11 mouse cellular contexts compared by ENCODE assay signal in genomic region chr9:103357893-103358292, GRCm38 (mm10). TPM values are rescaled to one million over a fixed set of nuclear protein-coding genes. Genes with fewer than 3 reads are reported as not detected.
DNase-seq lines count a peak whose midpoint lies in the region; ATAC-seq and TF ChIP-seq lines count a peak whose summit lies in the region.
"Had no signal": no experiment of that assay in that cellular context is flagged by ENCODE, and none has a peak within 500 bp of the region (broad histone marks: within the 10 kb centered on the region; RNA-seq: fewer than 3 reads in every experiment).

No protein-coding gene starts in this region.

- no peak for DNase-seq in forebrain, postnatal 0 days
- no peak for DNase-seq in forebrain, embryonic 10.5 days (ENCODE audit: extremely low spot score, low spot score)
- no peak for DNase-seq in left cerebral cortex, adult 2 months (ENCODE audit: extremely low spot score in 1 of 2, low spot score in 2 of 2)
- DNase-seq in left cerebral cortex, postnatal 25 days (ENCODE audit: low spot score in 2 of 2) = no peak
- DNase-seq in cerebellum, adult 9-10 months = no peak
- no peak for DNase-seq in embryo, embryonic 9.5 days (ENCODE audit: extremely low spot score)
- DNase-seq: cerebellum, adult 9-11 months; gastrocnemius, postnatal 36 days; kidney, adult 8-10 months had no signal

- intact Hi-C loops in left cerebral cortex, adult 2 months (cut with DNase I) = no loop called here
- intact Hi-C loops in left cerebral cortex, postnatal 25 days (cut with DNase I) = no loop called here

- H3K9ac ChIP-seq in forebrain, postnatal 0 days = no peak overlapping the region

- no peak overlapping the region for H3K4me2 ChIP-seq in forebrain, postnatal 0 days (ENCODE audit: low read depth)

- no peaks in the 10 kb centered on the region for H3K4me1 ChIP-seq in forebrain, postnatal 0 days (ENCODE audit: insufficient read depth)
- peaks cover 11% of the 10 kb centered on the region for H3K4me1 ChIP-seq in forebrain, embryonic 10.5 days

- no peaks in the 10 kb centered on the region for H3K9me3 ChIP-seq in forebrain, postnatal 0 days (ENCODE audit: low read length)
- H3K9me3 ChIP-seq in forebrain, embryonic 10.5 days = no peaks in the 10 kb centered on the region

- ATAC-seq in forebrain, postnatal 0 days = no peak
- peak; percentile 76; the same call in 1 of the 2 replicates for ATAC-seq in erythroid progenitor cell, adult 5-6 weeks (replicated peaks; ENCODE audit: low FRiP score, poor library complexity, severe bottlenecking)
- peak; percentile 91 for ATAC-seq in megakaryocyte-erythroid progenitor cell, adult 5-6 weeks (replicated peaks; ENCODE audit: low FRiP score, low TSS enrichment, poor library complexity, severe bottlenecking)

- peak; percentile 58 for TF ChIP-seq CTCF in forebrain, postnatal 0 days (IDR thresholded peaks at IDR 0.05; ENCODE audit: low read depth)
- TF ChIP-seq CTCF in left cerebral cortex, adult 2 months (IDR thresholded peaks at IDR 0.05) = peak; percentile 37

- no peak overlapping the region for H3K27ac ChIP-seq in forebrain, postnatal 0 days (ENCODE audit: low read depth, low read length)
- H3K27ac ChIP-seq in forebrain, embryonic 10.5 days = no peak overlapping the region
- H3K27ac ChIP-seq in left cerebral cortex, adult 2 months = no peak overlapping the region

- peaks cover 25% of the 10 kb centered on the region; the same call in 1 of the 2 replicates for H3K36me3 ChIP-seq in forebrain, postnatal 0 days (ENCODE audit: insufficient read depth)
- H3K36me3 ChIP-seq in forebrain, embryonic 10.5 days (replicated peaks) = peaks cover 85% of the 10 kb centered on the region

- H3K27me3 ChIP-seq in forebrain, postnatal 0 days (ENCODE audit: insufficient read depth, low read length) = no peaks in the 10 kb centered on the region
- H3K27me3 ChIP-seq in forebrain, embryonic 10.5 days (ENCODE audit: poor library complexity, severe bottlenecking) = no peaks in the 10 kb centered on the region

- no peak overlapping the region for H3K4me3 ChIP-seq in forebrain, postnatal 0 days (ENCODE audit: low read depth, low read length)
- no peak overlapping the region for H3K4me3 ChIP-seq in forebrain, embryonic 10.5 days
- no peak overlapping the region for H3K4me3 ChIP-seq in left cerebral cortex, adult 2 months

RNA-seq across cellular contexts. Expression of gene Cdv3, which starts 7.7 kb away (rescaled TPM):
- total RNA-seq in forebrain, postnatal 0 days (2014; rRNA removed) = 105 and 126 TPM in 2 replicates
- polyA plus RNA-seq in forebrain, postnatal 0 days (2015; fragmentation: Nextera tagmentation; extraction: Ambion mirVana) = 84.3 and 89.1 TPM in 2 replicates
- polyA plus RNA-seq in forebrain, embryonic 10.5 days (2016; fragmentation: Nextera tagmentation; extraction: Ambion mirVana) = 188 and 213 TPM in 2 replicates
- 10 to 100 TPM; 74.1 to 79.7 TPM for total RNA-seq in left cerebral cortex, adult 2 months (2021)
- total RNA-seq in left cerebral cortex, postnatal 25 days (2021) = 10 to 100 TPM; 77.9 to 79.0 TPM
- total RNA-seq in erythroid progenitor cell, adult 5-6 weeks (2015; ENCODE audit: low replicate concordance) = 71.7 and 73.2 TPM in 2 replicates
- total RNA-seq in erythroid progenitor cell, adult 5-6 weeks (2017; ENCODE audit: low replicate concordance) = 92.0 and 94.8 TPM in 2 replicates
- total RNA-seq in megakaryocyte-erythroid progenitor cell, adult 5-6 weeks (2014; fragmentation: Nextera tagmentation) = 143 and 145 TPM in 2 replicates
- 243 and 255 TPM in 2 replicates for total RNA-seq in megakaryocyte-erythroid progenitor cell, adult 5-6 weeks (2017)

RNA-seq across cellular contexts. Expression of gene Topbp1, which starts 52.9 kb away (rescaled TPM):
- 24.8 and 29.2 TPM in 2 replicates for total RNA-seq in forebrain, postnatal 0 days (2014; rRNA removed)
- 13.5 and 15.8 TPM in 2 replicates for polyA plus RNA-seq in forebrain, postnatal 0 days (2015; fragmentation: Nextera tagmentation; extraction: Ambion mirVana)
- polyA plus RNA-seq in forebrain, embryonic 10.5 days (2016; fragmentation: Nextera tagmentation; extraction: Ambion mirVana) = 96.0 and 106 TPM in 2 replicates
- total RNA-seq in left cerebral cortex, adult 2 months (2021) = 10 to 100 TPM; 20.0 to 23.1 TPM
- total RNA-seq in left cerebral cortex, postnatal 25 days (2021) = 10 to 100 TPM; 19.4 to 19.5 TPM
- total RNA-seq in erythroid progenitor cell, adult 5-6 weeks (2015; ENCODE audit: low replicate concordance) = 162 and 228 TPM in 2 replicates
- total RNA-seq in erythroid progenitor cell, adult 5-6 weeks (2017; ENCODE audit: low replicate concordance) = 128 and 142 TPM in 2 replicates
- total RNA-seq in megakaryocyte-erythroid progenitor cell, adult 5-6 weeks (2014; fragmentation: Nextera tagmentation) = 141 and 224 TPM in 2 replicates
- 229 and 238 TPM in 2 replicates for total RNA-seq in megakaryocyte-erythroid progenitor cell, adult 5-6 weeks (2017)

RNA-seq across cellular contexts. Expression of gene 1300017J02Rik, which starts 53.0 kb away (rescaled TPM):
- total RNA-seq in forebrain, postnatal 0 days (2014; rRNA removed) = 0.10 and 0.23 TPM in 2 replicates
- 0.10 and 0.74 TPM in 2 replicates for polyA plus RNA-seq in forebrain, postnatal 0 days (2015; fragmentation: Nextera tagmentation; extraction: Ambion mirVana)
- 3.6 and 4.1 TPM in 2 replicates for polyA plus RNA-seq in forebrain, embryonic 10.5 days (2016; fragmentation: Nextera tagmentation; extraction: Ambion mirVana)
- not detected for total RNA-seq in left cerebral cortex, adult 2 months (2021)
- total RNA-seq in left cerebral cortex, postnatal 25 days (2021) = not detected
- 185 and 265 TPM in 2 replicates for total RNA-seq in erythroid progenitor cell, adult 5-6 weeks (2015; ENCODE audit: low replicate concordance)
- 172 and 265 TPM in 2 replicates for total RNA-seq in erythroid progenitor cell, adult 5-6 weeks (2017; ENCODE audit: low replicate concordance)
- total RNA-seq in megakaryocyte-erythroid progenitor cell, adult 5-6 weeks (2014; fragmentation: Nextera tagmentation) = 7.2 and 14.6 TPM in 2 replicates
- total RNA-seq in megakaryocyte-erythroid progenitor cell, adult 5-6 weeks (2017) = 4.2 and 14.7 TPM in 2 replicates
- total RNA-seq: gastrocnemius, postnatal 36 days had no signal

Comparison
In these comparisons a context has a peak if more than half of its experiments do, and no peak if none do; other contexts are left out.
1. RNA of gene 1300017J02Rik, which starts 53.0 kb away (total RNA-seq): 172 to 265 TPM in erythroid progenitor cell, adult 5-6 weeks; 4.2 to 14.7 TPM in megakaryocyte-erythroid progenitor cell, adult 5-6 weeks, not detected in left cerebral cortex, postnatal 25 days, not detected in left cerebral cortex, adult 2 months and 0.10 to 0.23 TPM in forebrain, postnatal 0 days; every median in the first group is over 10 times any median in the second.